Mouse (Mus musculus) kidney, adult 2 months (tissue): ENCODE measurements at regions not wholly inside any gene's neighbourhood (a gene's known extent, or its start where the extent isn't known, plus 50 kb on each side); places are given as distances from the start of the nearest gene placed in this dataset.
A peak's percentile ranks its signal among the peaks of the same experiment; 100 is the strongest.

ENCODE experiments used
- DNase-seq: peaks from one replicate; pipeline ENCODE4 v3.0.0; 2021
- H3K27ac ChIP-seq: fragments of 200-500 bp; 2 replicates; pipeline ENCODE4 v1.5.1; 2012; ENCODE audit warnings: low read depth, low read length, control low read depth, inconsistent platforms; ENCODE audit not compliant: insufficient read depth
- H3K27me3 ChIP-seq: fragments of 200-500 bp; replicated peaks from 2 replicates; pipeline ENCODE4 v1.6.1; 2012; ENCODE audit warnings: mild to moderate bottlenecking, moderate library complexity, low read length, inconsistent platforms; ENCODE audit not compliant: control insufficient read depth, insufficient read depth
- H3K36me3 ChIP-seq: fragments of 200-500 bp; 2 replicates; pipeline ENCODE4 v1.6.1; 2012; ENCODE audit warnings: mild to moderate bottlenecking, moderate library complexity, low read length, inconsistent platforms; ENCODE audit not compliant: control insufficient read depth, insufficient read depth
- H3K4me1 ChIP-seq: fragments of 200-500 bp; 2 replicates; pipeline ENCODE4 v1.6.1; 2011; ENCODE audit warnings: low read length; ENCODE audit not compliant: control insufficient read depth, insufficient read depth
- H3K4me3 ChIP-seq: fragments of 200-500 bp; 2 replicates; pipeline ENCODE4 v1.5.1; 2011; ENCODE audit warnings: mild to moderate bottlenecking, low read depth, low read length, control low read depth; ENCODE audit not compliant: insufficient read depth
- CTCF ChIP-seq: fragments of 200-500 bp; conservative IDR thresholded peaks from 2 replicates; pipeline ENCODE4 v1.5.1; 2011; ENCODE audit warnings: low read depth, mild to moderate bottlenecking, control low read depth, low read length, moderate library complexity, mixed read lengths; ENCODE audit not compliant: insufficient read depth, insufficient read length
- POLR2A ChIP-seq: fragments of 200-500 bp; IDR thresholded peaks from one replicate; pipeline ENCODE4 v1.6.1; 2011; ENCODE audit warnings: low read depth, low read length, control low read depth
- WGBS: fragments of 180-500 bp; shearing (Covaris S2); methylation state at CpG from one replicate; pipeline ENCODE4 v1.1.7; 2018; 5-methylcytosine and 5-hydroxymethylcytosine counted together

DNA sequence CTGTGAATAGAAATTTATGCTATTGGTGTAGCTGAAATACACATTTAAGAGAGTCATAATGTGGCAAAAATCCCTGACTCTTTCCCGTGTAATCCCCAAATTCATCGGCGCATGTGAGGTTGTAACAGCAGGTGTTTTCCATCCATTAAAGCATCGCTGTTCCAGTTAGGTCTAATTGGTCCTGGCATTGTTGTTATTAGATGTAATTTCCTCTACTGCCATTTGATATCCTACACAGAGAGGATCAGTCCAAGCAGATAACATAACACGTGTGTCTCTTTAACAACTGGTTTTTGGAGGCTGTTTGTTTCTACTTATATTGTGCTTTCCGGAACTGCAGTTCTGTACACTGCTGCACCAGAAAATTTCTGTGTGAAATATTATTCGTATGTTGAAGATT lies 101.8 kb downstream of the Vgll3 start:
- Histone ChIP-seq H3K27me3 (no peaks in the 10 kb centered on the region), H3K4me3 (no peak overlapping the region), H3K27ac (no peak overlapping the region), H3K36me3 (no peaks in the 10 kb centered on the region), H3K4me1 (no peaks in the 10 kb centered on the region)
- DNase-seq, result no peak
- WGBS, result 37% methylated on average over 7 of the region's 7 CpGs
- no peak for TF ChIP-seq POLR2A

DNA sequence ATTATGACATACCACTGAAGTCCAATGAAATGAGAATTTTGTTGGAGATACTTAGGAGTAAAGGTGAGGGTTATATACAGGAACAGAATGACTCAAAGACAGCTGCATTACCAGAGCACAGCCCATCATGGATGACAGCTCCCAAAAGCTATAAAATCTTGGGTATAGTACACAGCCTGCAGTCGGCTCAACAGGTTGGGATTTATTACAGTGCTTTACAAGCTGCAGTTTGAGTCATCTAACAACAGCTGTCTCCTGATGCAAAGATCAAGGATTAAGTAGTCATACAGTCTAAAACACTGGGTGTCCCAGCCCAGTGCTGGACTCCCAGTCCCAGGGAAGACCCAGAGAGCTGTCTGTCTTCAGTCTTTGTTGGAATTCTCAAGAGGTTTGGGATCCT lies 110.9 kb downstream of the Vgll3 start:
- no peak for TF ChIP-seq POLR2A
- TF ChIP-seq CTCF, result no peak
- WGBS, result 13% methylated on average over 1 of the region's 1 CpGs
- H3K4me1 ChIP-seq, result no peaks in the 10 kb centered on the region

DNA sequence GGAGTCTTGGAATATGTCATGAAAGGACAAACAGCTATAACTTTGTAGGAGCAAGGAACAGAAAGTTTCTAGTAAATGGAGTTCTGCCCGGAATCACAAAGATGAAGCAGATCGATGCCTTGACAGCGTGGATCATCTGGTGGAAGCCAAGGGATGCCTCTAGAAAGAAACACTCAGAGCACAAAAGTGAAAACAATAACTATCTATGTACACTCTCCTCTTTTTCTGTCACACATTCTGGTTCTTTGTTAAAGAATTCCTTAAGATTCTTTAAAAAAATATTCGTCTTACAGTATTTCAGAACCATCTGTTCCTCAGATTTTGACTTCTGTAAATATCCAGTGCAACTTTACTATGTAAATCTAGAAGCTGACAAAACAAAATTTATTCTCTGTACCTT lies 148.8 kb downstream of the Vgll3 start:
- TF ChIP-seq POLR2A (no peak), CTCF (no peak)
- no peaks in the 10 kb centered on the region for H3K27me3 ChIP-seq
- no peak overlapping the region for H3K27ac ChIP-seq
- no peak for DNase-seq
- no peaks in the 10 kb centered on the region for H3K4me1 ChIP-seq
- no peak overlapping the region for H3K4me3 ChIP-seq
- no peaks in the 10 kb centered on the region for H3K36me3 ChIP-seq
- WGBS, result 74% methylated on average over 4 of the region's 4 CpGs

More for the DNA sequence above, 110.9 kb downstream of the Vgll3 start:
- no peak overlapping the region for H3K4me3 ChIP-seq
- DNase-seq, result no peak
- H3K36me3 ChIP-seq, result no peaks in the 10 kb centered on the region
- H3K27me3 ChIP-seq, result no peaks in the 10 kb centered on the region
- H3K27ac ChIP-seq, result no peak overlapping the region

DNA sequence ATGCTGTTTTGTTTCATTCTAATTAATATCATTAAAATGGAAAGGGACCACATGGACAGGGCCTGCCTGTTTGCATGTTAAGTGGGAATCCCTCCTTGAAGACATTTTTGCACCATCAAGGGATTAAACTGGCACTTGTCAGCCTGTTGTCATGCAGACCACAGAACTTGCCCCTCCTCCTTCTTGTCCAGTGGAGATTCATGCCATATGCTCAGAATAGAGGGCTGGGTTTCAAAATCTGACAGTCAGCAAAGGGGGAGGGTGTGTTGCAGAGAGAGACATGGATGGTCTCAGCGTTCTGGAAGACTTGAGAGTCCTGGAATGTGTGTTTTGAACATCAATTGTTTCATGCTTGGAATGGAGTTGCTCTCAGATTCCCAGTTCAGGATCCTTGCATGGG lies 149.2 kb downstream of the Vgll3 start:
- Histone ChIP-seq H3K27ac (no peak overlapping the region), H3K36me3 (no peaks in the 10 kb centered on the region), H3K4me3 (no peak overlapping the region), H3K4me1 (no peaks in the 10 kb centered on the region), H3K27me3 (no peaks in the 10 kb centered on the region)
- 36% methylated on average over 1 of the region's 1 CpGs for WGBS
- no peak for TF ChIP-seq CTCF
- no peak for TF ChIP-seq POLR2A
- DNase-seq, result no peak

DNA sequence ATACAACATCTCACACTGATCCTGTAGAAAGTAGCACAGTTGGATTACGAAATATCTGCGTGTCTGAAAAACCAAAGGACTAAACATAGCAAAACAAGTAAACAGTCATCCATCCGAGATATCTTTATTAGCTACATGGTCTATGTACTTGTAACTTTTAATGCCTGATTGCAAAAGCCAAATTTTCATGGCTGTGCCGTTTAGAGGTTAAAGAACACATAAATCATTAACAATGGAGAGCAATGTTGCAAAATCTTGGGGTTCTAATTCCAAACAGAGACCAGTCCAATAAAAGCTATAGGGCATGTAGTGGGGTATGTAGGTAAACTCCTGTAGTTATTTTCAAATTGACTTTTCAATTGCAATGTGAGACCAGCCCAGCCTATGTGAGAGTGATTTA lies 162.0 kb downstream of the Vgll3 start:
- DNase-seq, result peak; percentile 32
- 44% methylated on average over 4 of the region's 4 CpGs for WGBS
- no peak overlapping the region for H3K27ac ChIP-seq
- H3K36me3 ChIP-seq, result no peaks in the 10 kb centered on the region
- H3K4me3 ChIP-seq, result no peak overlapping the region
- H3K27me3 ChIP-seq, result no peaks in the 10 kb centered on the region
- no peaks in the 10 kb centered on the region for H3K4me1 ChIP-seq
- TF ChIP-seq CTCF, result no peak
- TF ChIP-seq POLR2A, result no peak

DNA sequence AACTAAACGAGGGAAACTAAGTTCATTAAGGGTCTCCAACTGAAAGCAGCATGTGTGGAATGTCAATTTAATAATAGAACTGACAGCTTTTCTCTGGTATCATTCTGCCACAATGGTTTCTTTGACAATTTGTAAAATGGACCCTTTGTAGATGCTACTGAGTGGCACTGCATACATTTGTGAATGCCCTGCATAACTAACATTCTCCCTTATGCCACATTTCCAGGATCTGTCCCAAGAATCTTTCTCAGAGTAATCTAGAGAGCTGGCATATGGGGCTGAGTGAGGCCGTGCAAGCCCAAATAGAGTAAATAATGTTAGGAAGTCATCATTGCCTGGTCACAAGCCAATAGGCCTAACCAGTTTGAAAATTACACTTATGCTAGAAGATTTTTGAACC lies 172.1 kb downstream of the Vgll3 start:
- no peak for DNase-seq
- no peak overlapping the region for H3K27ac ChIP-seq
- 64% methylated on average over 2 of the region's 2 CpGs for WGBS
- H3K36me3 ChIP-seq, result no peaks in the 10 kb centered on the region
- no peaks in the 10 kb centered on the region for H3K27me3 ChIP-seq
- H3K4me1 ChIP-seq, result no peaks in the 10 kb centered on the region
- H3K4me3 ChIP-seq, result no peak overlapping the region
- TF ChIP-seq POLR2A (no peak), CTCF (no peak)

DNA sequence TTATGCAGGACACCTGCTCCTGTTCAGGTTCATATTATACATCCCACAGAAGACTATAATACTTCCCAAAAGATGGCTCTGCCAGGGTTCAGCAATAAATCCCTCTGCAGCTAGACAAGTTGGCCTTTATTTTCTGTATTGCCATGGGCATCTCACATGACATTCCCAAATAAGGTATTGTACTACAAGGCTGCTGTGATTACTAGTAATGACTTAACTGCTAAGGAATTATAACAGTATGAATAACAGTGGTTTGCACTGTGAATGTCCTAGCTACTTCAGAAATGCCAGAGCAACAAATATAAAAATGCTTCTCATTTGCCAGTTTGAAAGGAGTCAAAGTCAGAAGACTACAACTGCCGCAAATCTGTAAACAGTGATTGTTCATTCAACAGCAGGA lies 184.3 kb downstream of the Vgll3 start:
- no peak for TF ChIP-seq POLR2A
- TF ChIP-seq CTCF, result no peak
- 85% methylated on average over 1 of the region's 1 CpGs for WGBS
- Histone ChIP-seq H3K4me3 (no peak overlapping the region), H3K4me1 (no peaks in the 10 kb centered on the region), H3K36me3 (no peaks in the 10 kb centered on the region), H3K27me3 (no peaks in the 10 kb centered on the region), H3K27ac (no peak overlapping the region)
- DNase-seq, result no peak

DNA sequence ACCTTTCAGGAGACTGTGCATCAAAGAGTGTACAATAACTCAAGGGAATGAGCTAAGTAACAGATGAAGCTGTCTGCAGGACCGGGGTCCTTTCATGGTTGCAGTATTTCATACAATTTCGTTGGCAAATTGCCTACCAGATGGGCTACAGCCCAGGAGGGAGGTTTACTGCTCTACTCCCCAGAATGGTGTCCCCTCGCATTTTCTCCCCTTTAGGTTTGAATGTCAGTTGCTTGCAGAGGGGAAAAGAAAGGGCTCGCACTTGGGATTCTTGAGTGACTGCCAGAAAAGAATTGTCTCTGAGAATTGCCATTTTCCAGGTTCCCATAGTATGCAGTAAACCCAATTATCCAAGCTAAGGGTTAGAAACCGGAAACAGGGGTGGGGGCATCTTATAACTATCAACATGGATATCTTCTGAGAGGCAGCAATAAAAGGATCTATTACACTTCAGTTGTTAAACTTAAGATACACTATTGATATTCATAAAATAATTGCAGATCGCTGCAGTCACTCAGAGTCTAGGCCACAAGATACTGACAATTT lies 185.7 kb downstream of the Vgll3 start:
- Histone ChIP-seq H3K4me1 (no peaks in the 10 kb centered on the region), H3K36me3 (no peaks in the 10 kb centered on the region), H3K27ac (no peak overlapping the region), H3K4me3 (no peak overlapping the region), H3K27me3 (no peaks in the 10 kb centered on the region)
- WGBS, result 67% methylated on average over 6 of the region's 6 CpGs
- TF ChIP-seq CTCF, result no peak
- no peak for TF ChIP-seq POLR2A
- no peak for DNase-seq
